Mouse (Mus musculus) right cerebral cortex, postnatal 4 days (tissue): ENCODE measurements at regions not wholly inside any gene's neighbourhood (a gene's known extent, or its start where the extent isn't known, plus 50 kb on each side); places are given as distances from the start of the nearest gene placed in this dataset.

ENCODE experiments used
- DNase-seq: peaks from one replicate; pipeline ENCODE4 v3.0.0-alpha.2; 2022

- DNase-seq: no peak
Measured at GRCm38 (mm10) chr1:81754067-81754466, 478.8 kb upstream of the Gm9747 start.

DNA sequence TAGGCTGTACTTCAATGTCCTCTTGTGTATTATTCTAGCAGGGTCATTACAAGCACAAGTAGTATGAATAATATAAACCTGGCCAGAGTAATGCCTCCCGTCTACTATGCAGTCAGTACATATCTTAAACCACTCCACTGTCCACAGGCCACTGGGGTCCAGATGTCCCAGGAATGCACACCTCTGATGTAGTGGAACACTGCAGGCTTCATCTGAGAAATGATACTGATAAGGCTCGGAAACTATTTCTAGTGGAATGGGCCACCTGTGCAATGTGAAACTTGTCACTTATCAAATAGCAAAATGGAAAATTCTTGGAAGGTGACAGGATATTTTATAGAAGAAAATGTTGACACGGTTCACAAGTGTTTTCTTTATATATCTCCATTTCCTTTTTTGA, 477.6 kb upstream of the Gm9747 start:
- no peak for DNase-seq

DNA sequence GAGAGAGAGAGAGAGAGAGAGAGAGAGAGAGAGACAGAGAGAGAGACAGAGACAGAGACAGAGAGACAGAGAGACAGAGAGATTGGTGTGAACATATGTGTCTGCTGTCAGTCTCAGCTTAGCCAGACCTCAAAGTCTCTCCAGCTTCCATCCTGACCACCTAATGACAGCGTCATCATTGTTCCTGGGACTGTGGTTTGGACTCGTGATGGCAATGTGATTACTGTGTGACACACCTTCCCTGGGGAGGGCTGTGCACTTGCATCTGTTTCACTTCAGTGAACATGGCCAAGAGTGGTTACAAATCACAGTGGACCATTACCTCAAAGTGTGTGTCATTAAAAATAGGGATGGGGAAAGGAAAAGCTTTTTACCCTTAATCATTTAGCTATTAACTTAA, 477.2 kb upstream of the Gm9747 start:
- no peak for DNase-seq

DNA sequence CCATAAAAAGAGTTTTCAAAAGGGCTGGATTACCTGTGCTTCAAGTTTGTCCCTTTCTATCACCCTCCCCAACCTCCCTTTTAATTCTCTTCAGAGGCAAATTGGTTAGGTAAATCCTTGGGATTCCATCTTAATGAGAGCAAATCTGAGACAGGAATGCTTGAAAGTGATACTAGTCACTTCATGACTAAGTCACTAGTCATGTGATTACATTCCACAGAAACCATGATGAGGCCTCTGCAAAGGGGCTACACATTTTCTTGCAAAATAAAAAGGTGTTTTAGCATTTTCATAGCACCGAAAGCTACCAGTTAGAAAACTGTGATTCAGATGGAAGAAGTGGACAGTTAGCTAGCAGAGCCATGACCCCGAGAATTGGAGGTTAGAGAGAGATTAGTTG, 473.0 kb upstream of the Gm9747 start:
- no peak for DNase-seq

DNA sequence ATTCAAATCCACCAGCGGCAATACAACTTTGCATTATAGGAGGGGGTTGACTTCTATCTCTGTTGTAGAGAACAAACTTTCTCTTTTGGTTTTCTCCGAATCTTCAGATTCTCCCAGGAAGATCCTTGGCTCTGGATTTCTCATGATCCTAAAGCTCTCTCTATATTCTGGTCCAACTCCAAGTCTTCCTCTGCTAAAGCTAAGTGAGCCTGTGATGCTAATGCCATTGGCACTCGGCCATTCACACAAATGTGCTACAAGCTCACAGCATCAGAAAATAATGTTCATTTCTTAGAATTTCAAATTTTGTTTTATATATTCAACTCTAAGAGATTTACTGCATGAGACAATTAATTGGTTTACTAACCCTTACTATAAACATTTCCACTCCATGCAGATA, 461.2 kb upstream of the Gm9747 start:
- peak; percentile 7 for DNase-seq

DNA sequence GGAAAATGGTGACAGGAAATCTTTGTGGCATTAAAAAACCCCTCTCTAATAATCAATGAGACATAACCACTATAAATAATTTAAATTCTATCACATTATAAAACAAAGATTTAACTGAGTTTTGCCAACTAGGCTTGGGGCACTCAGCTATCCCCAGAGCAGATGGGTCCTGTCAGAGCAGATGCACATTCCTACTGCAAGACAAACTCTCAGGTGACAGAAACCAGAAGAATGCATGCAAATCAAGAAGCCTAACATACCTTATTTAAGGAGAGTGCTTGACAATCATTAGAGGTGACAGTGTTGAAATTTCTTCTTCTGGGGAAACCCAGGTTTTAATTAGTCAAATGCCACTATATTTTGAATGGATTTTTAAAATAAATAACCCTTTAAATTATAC, 452.3 kb upstream of the Gm9747 start:
- DNase-seq: no peak

- DNase-seq: no peak
Measured at GRCm38 (mm10) chr1:81784305-81784704, 448.6 kb upstream of the Gm9747 start.

- no peak for DNase-seq
Measured at GRCm38 (mm10) chr1:81794771-81795170, 438.1 kb upstream of the Gm9747 start.

DNA sequence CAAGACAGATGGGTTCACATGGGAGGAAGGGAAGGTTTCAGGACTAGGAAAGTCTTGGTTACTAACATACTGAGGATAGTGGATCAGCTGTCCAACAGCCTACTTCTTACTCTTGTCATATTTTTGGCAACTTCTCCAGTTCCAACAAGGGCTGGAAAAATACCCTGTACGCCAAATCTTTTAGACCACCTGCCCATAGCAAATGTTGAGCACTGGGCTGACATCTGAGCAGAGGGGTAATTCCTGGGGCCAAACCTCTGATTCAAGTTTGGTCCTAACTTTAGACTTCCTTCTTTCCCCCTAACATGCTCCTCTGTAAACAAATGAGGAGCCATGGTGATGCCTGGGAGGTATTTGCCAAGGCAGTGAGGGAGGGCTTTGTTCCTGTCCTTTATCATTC, 437.5 kb upstream of the Gm9747 start:
- DNase-seq: no peak

DNA sequence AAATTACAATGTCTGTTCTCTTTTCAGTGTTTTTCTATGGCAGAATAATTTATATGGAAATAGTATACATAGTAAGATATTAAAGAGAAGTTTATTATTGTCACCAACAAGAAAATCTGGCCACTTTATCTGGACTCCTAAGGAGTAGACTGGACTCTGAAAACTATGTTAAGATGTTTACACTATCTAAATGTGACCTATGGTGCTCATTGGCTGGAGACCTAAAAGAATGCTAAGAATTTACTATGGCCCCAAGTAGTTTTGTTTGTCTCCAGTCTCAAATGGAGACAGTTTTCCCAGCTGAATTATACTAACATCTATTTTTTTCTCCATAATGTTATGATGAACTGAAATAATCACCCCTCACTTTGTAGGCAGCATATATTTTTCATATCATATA, 421.3 kb upstream of the Gm9747 start:
- DNase-seq: no peak

- DNase-seq: no peak
Measured at GRCm38 (mm10) chr1:81818884-81819283, 414.0 kb upstream of the Gm9747 start.

DNA sequence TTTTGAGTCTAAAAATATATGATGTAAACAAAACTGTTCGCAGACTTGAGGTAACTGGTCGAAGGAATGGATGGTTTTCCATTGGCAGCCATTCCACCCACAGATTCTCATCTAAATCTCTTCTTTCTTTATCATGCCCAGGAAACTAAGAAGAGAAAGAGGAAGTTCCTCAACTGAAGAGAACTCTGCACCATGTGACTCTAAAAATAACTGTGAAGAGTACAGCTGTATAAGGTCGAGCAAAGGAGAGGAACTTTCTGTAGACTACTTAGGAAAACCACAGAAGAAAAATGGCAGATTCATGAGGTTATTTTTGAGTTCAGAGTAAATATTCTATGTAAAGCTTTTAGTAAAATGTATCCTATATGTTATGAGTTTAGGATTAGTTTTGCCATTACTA, 390.9 kb upstream of the Gm9747 start:
- no peak for DNase-seq

DNA sequence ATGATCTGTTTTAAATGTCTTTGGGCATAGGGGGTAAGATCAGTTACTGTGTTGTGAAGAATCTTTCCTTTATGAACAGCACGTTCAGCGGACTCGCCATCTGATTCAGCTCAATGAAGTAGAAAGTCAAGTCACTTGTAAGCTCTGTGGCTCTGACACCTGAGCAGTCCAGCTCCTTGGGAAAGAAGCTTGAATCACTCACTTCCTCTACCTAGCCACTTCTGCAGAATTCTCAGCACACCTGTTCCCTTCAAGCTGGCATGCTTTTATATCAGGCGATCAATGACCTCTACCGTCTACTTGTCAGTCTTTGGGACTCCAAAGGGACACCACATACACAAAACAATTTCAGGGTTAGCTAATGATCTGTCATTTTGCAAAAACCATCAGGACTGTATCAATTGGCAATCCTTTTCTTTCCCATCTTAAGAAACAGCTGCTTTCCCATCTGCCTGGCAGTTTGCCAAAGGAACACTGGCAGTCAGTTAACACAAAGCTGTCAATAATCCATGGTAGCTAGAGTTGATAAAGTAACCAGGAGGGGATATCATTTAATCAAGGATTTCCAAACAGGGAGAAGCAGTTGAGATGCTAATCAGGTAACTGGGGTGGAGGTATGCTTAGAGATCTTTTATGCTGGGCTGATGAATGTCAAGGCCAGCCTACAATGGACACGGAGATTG, 382.3 kb upstream of the Gm9747 start:
- no peak for DNase-seq

DNA sequence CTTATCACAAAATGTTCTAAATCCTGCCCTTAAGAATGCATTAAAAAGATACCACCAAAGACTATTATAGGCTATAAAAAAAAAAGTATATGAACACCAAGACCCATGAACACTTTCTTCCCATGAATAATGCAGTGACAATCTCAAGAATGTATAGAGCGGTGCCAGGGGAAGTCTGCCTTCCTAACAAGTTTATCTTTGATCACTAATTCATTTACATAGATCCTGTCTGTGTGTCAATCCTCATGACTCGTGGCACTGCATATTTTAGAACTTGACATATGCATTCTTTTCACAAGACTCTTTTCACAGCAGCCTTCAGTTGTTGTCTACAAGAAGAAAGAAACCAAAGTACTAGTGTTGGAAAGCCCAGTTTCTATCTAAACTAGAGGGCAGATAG, 373.4 kb upstream of the Gm9747 start:
- DNase-seq: no peak

DNA sequence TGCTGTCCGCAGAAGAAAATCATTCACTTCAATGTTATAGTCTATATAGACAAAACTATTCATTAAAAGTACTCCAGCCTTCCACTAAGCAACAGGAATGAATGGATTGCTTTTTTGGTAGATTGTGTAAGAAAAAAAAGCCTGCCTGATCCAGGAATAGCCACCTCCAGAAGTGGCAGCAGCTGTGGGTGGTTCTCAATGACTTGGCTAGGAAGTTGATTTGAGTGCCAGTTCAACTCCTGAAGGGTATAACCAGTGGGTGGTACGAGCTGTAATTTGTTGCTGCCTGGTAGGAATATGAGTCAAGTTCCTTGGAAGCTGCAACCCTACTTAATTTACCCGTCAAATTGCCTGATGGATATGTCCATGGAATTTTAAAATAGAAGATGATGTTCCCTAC, 368.3 kb upstream of the Gm9747 start:
- no peak for DNase-seq

DNA sequence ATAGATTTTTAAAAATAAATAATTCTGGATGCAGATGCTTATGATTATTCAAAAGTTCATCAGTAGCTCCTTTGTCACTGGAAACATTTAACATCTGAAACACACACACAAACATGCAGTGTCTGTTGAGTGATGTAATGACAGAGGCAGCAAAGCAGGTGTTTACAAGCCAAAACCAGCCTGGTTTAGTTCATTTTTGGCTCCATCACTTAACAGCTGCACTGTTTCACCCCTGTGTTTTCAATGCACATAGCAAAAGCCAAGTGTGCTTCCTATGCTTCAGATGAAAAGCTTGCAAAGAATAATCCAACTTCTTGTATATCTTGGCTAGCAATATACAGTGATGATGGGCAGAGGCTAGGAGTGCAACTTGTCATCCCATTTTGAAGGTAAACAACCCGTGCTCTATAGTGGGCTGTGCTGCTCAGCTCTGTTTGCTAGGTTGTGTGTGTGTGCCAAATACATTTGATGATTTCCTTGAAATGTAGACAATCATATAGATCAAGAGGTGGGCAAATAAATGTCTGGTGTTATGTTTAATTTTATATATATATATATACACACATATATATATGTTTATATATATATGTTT, 345.9 kb upstream of the Gm9747 start:
- DNase-seq: no peak

GRCm38 (mm10) chr1:81897241-81897640, 335.7 kb upstream of the Gm9747 start:
- DNase-seq: no peak

DNA sequence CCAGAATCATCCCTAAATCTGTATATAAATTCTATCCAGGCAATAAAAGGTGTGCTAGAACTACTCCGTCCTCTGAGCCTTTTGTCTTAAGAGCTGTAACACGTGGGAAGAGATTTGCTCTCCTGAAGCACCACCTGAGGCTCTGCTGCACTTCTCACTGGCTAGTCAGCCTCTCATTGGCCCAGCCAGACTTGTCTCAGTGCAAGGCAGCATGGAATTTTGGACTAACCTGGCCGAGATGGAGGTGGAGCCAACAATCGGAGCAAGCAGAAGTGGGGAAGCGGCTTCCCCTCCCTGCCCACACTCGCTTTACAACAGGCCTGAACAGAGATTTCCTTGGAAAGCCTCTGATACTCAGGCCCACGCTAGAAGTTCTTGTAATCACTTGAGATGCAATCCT, 332.1 kb upstream of the Gm9747 start:
- no peak for DNase-seq

GRCm38 (mm10) chr1:81904056-81904455, 328.9 kb upstream of the Gm9747 start:
- DNase-seq: no peak

DNA sequence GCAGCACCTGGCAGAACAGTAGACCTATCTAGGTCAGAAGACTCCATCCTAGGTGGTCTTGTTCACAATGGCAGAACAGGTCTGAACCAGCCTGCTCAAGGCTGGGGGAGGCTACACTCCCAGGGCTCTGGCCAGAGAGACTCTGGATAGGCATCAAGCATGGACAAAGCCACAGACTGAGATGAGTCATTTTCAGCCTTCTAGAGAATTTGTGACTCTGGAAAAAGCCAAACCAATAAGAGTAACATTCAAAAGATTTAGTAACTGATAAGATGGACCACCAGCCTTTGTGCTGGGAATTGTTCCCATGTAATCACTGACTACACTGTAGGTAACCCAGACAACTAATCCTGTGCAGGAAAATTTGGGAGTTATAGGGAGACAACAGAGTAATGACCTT, 320.3 kb upstream of the Gm9747 start:
- DNase-seq: no peak

- no peak for DNase-seq
Measured at GRCm38 (mm10) chr1:81913561-81913964, 319.3 kb upstream of the Gm9747 start.

DNA sequence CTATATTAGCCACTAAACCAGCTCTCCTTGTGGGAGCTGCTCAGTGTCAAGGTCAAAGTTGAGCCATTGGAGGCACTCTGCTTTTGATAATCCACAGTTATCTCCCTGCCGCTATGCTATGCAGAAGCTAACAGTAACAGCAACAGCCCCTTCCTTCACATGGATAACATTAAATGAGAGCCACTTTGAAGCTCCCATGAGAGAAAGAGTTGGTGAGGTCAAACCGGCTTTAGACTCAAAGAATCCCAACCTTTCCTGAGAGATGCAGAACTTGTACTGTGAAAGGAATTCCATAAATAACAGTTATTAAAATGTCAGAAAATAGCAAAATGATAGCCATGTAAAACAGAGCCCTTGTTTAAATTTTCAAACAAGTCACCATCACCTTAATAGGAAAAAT, 316.1 kb upstream of the Gm9747 start:
- DNase-seq: no peak

GRCm38 (mm10) chr1:81927721-81928120, 305.2 kb upstream of the Gm9747 start:
- DNase-seq: no peak

DNA sequence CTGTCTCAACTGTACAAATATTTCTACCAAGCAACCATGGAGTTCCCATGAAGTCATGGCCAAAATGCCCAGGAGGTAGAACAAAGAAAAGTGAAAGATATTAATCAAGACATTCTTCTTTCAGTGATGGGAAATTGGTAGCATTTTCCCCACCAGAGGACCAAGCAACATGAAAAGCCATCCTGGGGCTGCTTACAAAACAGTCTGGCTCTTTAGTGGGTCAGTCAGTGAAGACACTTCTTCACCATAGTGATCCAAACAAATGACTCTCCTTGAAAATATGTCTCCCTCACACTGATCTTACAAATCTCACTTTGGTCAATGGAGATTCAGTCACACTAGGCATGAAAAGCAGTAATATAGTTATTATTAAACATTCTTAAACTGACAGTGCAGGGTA, 299.8 kb upstream of the Gm9747 start:
- DNase-seq: no peak

GRCm38 (mm10) chr1:81945236-81945635, 287.7 kb upstream of the Gm9747 start:
- DNase-seq: no peak
